Mouse (Mus musculus): ENCODE data around the gene Ube2r2.

Ube2r2 gene

DNA sequence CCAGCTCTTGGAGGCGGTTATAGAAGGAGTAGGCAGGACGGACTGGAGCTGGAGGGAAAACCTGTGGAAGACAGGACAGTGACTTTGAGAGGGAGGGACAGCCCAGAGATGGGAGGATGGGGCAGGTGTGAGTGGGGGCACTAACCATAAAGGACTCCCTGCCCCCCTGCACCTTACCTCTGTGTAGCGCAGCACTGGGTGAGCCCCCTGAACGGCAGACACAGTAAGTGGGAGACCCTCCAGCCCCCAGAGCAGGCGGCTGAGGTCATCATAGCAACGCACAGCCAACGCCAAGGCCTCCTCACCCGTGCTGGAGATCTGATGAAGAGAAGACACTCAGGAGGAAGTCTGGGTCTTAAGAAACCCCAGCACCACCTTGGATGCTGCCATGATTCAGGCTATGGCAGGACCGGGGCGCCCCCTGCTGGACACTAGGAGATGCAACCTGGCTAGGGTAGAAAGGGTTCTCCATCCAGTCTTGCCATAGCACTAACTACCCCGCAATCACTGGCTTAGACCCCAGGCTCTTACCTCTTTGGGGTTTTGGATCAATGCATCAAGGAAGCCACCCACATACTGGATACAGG lies 16.7 kb upstream of the Ube2r2 start:
- DNase-seq (ENCODE audit: low spot score in 2 of 2) = peak; percentile 55 to 69

DNA sequence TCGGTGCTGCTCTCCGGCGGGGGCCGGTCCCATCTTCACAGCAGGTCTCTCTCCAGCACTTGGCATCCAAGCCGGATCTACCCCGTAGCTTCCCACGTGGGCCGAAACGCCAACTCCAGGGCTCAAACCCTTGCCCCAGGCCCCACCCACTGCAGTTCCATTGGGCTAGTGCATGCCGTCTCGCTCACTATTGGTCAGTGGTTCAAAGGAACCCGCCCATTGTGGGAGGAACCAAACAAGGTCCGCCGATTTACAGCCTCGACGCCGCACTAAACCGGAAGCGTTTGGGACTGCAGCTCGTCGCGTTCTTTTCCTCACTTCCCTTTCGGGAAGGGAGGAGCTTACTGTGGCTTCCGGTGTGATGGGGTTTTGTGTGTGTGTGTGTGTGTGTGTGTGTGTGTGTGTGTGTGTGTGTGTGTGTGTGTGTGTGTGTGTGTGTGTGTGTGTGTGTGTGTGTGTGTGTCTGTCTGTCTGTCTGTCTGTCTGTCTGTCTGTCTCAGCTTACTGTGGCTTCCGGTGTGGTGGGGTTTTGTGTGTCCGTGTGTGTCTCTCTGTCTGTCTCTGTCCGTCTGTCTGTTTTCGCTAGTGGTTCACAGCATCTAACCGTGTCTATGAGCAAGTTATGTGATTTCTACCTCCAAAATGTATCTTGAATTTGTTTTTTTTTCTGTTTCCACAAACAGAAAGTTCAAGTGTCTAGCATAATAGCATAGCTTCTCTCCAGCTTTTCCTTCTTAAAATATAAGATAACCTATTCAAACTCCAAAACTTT lies 11.2 kb upstream of the Ube2r2 start, which contains the start of gene Nol6:
TSS of gene Nol6 (minus strand) at position 276 of the 772 bp plus-strand sequence.
- DNase-seq (ENCODE audit: low spot score in 2 of 2) = peak; percentile 91 to 93

DNA sequence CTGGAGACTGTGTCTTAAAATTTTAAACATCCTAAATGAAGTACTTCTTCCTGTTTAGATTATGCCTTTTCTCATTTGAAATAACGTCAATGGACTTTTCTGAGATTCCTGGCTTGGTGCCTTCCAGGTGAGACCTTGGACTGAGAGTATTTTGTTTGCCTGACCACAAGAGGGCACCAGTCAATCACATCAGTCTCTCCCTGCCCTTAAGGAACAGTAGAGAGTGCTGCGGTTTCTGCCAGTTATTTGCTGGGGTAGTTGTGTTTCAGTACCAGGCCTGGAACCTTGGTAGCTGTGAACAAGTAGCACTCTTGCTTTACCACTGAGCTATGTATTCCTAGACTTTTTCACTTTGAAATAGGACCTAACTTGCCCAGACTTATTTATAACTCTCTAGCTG lies 6.1 kb upstream of the Ube2r2 start:
- peak; percentile 40 to 69 for DNase-seq (ENCODE audit: low spot score in 2 of 2)

DNA sequence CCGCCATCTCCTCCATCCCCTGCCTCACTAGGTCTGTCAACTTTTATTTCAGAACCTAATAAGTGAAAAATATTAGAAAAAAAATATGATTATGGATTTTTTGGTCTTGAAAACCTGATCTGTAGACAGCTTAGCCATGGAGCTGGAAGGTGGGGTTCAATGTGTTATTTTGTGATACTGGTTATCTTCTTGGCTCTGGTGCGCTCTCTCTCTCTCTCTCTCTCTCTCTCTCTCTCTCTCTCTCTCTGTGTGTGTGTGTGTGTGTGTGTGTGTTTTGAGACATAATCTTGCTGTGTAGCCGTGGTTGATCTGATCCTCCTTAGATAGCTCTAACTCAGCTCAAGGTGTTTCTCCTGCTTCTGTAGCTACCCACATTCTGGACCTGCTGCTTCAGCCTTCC lies 5.7 kb upstream of the Ube2r2 start:
- no peak for DNase-seq (ENCODE audit: low spot score in 2 of 2)

DNA sequence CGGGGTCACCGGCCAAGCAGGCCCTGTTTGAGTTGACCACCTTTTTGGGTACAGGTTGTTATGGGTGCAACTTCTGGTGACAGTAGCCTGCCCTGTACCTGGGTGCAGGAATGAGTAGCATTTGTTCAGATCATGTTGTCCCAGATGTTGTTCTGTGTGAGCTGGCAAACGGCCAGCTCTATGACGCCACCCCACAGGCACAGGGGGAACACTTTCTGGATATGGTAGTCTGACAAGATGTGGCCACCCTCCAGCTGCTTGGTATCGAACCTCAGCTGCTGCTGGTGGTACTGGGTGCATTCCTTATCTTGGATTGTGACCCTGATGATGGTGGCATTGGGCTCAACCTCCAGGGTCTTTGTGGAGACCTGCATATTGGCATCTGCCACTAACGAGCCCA lies 3.1 kb upstream of the Ube2r2 start:
- DNase-seq (ENCODE audit: low spot score in 2 of 2) = peak; percentile 37 to 44

DNA sequence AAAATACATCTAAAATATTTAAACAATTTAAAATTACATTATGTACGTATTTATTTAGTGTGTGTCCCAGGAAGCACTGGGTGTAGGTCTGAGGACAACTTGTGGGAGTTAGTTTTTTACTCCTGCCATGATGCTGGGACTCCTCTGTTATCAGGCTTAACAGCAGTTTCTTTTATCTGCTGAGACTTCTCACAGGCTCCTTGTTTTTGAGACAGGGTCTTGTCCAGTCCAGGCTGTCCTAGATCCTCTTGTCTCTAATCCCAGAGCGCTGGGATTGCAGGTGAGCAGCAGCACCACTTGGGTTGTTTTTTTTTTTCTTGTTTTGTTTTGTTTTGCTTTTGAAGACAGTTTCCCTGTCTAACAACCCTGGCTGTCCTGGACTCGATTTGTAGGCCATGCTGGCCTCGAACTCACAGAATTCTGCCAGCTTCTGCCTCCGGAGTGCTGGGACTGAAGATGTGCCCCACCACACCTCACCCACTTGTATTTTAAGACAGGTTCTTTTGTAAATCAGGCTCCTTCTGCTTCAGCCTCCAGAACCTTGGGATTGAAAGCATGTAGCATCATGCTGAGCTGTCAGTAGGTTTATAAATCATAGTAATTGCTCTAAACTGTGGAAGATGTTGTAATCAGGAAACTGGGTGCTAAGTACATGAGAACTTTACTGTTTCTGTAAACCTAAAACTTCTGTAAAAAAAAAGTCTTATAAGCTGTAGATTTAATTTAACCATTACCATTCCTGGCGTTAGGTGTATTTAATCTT lies 1.8 kb upstream of the Ube2r2 start:
- no peak for DNase-seq (ENCODE audit: low spot score in 2 of 2)

DNA sequence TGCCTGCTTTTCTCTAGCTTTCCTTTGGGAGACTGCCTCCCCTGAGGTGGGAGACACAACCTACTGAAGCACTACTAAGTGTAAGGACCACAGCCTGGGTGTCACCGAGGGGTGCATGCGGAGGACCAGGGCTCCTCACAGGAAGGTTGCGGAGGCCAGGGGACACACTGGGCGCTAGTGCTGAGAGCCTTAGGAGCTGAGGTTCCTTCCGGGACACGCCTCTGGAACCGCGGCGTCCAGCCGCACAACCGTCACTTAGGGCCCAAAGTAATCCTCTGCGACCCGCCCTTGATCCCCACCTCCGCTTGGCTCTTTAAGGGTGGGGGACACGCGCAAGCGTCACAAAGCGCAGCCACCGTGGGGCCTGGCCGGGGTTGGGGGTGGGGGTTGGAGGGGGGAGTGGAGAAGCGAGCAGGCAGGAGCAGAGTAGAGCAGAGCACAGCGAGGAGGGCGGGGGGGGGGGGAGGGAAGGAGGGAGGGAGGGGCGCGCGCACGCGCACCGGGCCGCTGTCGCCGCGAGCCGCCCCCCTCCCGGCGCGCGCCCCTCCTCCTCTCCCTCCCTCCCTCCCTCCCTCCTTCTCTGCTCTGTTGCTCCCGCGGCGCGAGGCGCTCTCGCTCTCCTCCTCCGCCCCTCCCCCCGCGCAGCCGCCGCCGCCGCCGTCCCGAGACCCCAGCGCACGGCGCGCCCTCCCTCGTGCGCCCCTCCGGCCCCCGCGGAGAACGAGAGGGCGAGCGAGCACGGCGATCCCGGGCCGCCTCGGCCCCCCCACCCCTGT lies 420 bp upstream of the Ube2r2 start:
- DNase-seq (ENCODE audit: low spot score in 2 of 2) = peak; percentile 61 to 67

DNA sequence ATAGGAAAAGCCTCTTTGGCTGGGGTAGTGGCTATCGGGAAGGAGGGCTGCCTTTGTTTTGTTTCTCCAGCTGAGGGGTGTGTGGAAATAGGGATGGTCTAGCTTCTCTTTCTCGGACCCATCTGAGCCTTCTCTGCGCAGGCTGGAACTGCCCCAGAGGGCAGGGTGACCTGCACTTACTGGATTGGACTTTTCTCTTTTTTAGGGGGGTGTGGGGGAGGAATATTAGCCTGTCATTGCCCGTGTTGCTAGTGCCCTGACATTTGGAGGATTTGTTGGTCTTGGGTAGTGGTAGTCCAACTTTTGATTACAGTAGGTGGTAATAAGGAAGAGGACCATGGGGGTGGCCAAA lies 887 bp downstream of the Ube2r2 start:
- peak in 1 of 2 experiments; percentile 23 for DNase-seq (ENCODE audit: low spot score in 2 of 2)

DNA sequence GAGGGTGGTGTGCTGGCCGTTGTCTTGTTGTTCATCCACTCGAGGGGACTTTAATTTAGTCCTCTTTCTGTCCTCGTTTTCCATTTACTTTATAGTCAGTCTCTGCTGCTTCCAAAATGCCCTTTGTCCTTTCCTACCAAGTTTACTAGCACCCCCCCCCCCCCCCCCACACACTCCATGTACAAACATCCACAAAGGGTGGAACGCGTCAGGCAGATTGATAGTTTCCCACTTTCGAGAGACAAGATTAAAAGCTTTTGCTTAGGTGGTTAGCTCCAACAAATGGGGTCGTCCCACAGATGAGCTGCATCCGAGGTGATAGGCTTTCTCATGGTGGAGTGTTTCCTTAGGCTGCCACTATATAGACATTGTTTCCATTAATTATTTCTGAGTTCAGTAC lies 1.3 kb downstream of the Ube2r2 start:
- DNase-seq (ENCODE audit: low spot score in 2 of 2) = no peak

DNA sequence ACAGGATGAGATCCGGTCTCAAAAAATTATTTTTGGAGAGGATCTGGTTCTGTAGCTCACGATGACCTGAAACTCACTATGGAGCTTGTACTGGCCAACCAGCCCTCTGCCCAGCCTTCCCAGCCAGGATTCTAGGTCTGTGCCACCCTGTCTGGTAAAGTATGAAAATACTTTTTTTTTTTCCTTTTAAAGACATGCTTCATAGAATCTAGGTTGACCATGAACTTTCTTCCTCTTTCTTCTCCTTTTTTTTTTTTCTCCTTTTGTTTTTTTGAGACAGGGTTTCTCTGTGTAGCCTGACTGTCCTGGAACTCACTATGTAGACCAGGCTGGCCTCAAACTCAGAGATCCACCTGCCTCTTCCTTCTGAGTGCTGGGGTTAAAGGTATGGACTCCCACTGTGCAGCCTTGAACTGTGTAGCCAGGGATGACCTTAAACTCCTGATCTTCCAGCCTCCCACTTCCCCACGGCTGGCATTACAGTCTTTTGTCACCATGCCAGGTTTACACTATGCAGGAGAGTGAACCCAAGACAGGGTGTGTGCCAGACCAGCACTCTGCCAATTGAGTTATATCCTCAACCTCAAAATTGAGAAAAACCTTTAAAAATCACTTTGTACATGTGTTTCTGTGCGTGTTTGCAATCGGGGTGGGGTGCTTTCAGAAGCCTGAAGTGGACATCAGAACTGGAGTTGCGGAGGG lies 4.8 kb downstream of the Ube2r2 start:
- no peak for DNase-seq (ENCODE audit: low spot score in 2 of 2)

DNA sequence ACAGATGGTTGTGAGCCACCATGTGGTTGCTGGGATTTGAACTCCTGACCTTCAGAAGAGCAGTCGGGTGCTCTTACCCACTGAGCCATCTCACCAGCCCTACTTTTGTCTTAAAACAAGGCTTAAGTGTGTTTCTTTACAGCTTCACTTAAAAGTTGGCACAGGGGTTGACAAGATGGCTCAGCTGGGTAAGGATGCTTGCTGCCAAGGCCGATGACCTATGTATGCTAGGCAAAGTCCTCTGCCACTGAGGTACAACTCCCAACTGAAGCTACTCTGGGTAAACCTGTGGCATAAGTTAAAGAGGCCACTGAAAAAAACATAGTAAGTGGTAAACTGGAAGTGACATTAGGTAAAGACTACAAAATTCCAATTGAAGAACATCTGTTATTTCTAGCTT lies 7.1 kb downstream of the Ube2r2 start:
- no peak for DNase-seq (ENCODE audit: low spot score in 2 of 2)

DNA sequence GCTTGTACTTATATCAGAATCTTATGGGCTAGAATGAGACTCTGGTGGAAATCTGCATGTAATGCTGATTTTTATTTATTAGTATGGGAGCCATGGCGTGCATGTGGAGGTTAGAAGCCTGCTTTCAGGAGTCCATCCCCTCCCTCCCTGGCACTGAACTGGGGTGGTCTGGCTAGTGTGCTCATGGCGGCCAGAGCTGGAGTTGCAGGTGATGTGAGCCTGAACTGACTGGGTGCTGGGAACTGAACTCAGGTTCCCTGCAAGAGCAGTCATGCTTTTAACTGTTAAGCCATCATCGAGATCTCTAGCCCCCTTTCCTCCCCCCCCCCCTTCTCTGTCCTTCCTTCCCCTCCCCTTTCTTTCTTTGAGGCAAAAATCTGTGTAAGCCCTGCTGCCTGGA lies 14.3 kb downstream of the Ube2r2 start:
- no peak for DNase-seq (ENCODE audit: low spot score in 2 of 2)

DNA sequence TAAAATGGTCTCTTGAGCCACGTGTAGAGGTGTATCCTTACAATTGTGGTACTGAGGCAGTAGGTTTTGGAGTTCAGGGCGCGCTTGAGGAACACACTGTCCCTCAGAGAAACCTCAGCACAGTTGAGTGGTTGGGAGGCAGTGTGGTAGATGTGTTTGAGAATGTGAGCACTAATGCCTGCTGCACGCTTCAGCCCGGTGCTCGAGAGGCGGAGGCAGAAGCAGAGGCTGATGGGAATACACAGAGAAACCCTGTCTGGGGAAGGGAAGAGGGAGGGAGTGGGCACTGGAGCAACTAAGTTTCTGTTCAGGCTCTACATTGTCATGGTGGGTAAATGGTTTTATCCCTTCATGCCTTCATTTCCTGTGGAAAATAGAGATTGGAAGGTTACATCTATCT lies 15.6 kb downstream of the Ube2r2 start:
- DNase-seq (ENCODE audit: low spot score in 2 of 2) = no peak

DNA sequence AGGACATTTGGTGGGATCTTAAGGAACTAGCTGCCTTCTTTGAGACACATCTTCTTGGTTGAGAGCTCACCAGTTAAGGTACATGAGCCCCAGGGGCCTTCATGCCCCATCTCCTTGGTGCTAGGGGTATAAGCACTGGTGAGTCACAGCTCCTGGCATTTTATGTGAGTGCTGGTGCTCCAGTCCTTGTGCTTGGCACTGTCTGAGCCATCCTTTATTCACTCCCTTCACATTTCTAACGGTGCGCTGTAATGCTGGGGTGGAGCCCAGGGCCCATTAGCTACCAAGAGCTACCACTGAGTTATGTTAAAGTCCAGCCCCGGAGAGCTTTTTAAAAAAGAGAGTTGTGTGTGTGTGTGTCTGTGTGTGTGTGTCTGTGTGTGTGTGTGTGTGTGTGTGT lies 17.6 kb downstream of the Ube2r2 start:
- DNase-seq (ENCODE audit: low spot score in 2 of 2) = no peak

DNA sequence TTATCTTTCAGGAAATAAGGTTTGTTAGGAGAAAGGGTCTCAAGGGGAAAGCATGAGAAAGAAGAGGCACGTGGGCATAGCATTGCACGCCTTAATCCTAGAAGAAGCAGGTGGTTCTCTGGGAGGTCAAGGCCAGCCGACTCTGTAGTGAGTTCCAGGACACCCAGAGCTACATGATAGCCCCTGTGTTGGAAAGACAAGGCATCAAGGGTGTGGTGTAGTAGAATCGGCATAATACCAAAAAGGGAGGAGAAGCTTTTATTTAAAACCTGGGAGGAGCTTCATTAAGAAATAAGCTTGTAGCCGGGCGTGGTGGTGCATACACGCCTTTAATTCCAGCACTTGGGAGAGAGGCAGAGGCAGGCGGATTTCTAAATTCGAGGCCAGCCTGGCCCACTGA lies 21.4 kb downstream of the Ube2r2 start:
- no peak for DNase-seq (ENCODE audit: low spot score in 2 of 2)

DNA sequence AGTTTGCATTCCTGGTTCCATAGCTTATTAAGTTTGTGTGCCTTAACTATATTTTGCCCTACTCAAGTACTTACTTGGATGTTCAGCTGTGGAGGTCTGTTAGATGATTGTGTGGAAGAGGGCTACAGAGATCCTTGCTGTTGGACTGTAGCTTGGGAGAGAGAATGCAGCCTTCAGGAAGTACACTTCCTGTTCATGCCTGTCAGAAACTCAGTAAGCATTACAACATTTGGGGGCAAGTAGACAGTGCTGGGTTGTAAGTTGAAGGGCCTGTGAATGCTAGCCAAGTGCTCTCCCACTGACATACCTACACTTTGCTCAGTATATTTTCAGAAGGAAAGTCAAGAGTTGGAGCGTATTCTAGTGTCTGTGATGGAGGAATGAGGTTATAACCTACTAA lies 22.7 kb downstream of the Ube2r2 start:
- DNase-seq (ENCODE audit: low spot score in 2 of 2) = no peak

DNA sequence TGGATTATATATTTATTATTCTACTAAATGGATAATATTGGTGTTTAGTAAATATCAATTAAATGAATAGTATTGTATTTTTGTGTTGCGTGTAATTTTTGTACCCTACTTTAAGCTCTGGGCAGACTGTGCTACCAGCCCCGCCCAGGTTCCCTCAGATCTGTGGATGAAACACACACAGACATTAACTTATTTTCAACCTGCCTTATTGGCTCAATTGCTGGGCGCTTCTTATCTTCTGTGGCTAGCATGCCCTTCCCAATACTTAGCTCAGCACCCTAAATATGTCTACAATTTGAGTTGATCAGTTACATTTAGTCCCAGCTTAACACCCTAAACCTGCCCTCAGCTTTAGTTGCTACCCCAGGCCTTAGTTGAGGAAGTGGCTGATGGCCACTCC lies 25.7 kb downstream of the Ube2r2 start:
- DNase-seq (ENCODE audit: low spot score in 2 of 2) = no peak

DNA sequence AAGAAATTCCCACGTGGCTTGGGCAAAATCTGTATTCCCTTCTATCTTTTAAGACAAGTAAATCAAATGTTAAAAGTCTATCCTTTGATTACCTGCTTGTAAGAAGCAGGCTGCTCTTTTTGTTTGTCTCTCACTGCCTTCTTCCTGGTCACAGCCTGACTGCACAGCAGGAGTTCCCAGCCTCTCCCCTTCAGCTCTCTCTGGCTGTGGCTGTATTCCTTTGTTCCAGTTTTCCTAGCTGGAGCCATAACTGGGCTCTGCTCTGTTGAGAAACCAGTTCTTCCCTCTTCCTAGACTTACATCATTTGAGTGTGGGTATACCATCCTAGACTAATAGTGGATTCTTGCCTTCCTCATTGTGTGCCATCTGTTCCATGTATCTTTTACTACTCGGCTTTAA lies 29.4 kb downstream of the Ube2r2 start:
- no peak for DNase-seq (ENCODE audit: low spot score in 2 of 2)

DNA sequence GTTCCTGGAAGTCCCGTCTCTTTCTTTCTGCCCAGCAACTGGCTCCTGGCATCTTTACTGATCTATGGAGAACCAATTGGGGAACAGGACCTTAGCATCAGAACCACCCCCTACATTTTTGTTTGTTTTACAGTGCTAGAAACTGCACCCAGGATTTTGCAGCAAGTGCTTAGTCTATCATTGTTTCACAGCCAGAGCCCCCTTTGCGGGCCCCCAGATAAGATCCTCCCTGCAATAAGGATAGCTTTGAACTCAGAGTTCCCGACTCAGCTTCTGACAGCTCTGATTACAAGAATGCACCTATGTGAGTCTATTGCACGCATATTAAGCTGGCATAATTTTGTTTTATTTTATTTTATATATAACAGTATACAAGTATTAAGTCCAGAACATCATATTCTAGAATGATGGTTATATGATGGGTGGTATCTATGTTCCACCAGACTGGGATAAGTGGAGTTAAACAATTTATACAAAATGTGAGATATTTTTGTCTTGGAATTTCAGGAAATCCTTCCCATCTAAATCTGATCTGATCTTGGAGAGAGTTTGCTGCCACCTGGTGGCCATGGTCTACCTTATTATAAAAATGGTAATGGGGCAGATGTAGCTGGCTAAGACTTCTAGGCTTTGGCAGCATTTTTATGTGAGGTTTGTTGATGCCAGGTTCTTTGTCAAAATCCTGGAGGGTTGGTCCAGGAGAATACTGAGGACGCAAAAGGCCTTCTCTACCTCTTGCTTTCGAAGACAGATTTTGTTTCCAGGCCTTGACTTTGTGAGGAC lies 30.3 kb downstream of the Ube2r2 start:
- DNase-seq (ENCODE audit: low spot score in 2 of 2) = peak; percentile 31 to 64

DNA sequence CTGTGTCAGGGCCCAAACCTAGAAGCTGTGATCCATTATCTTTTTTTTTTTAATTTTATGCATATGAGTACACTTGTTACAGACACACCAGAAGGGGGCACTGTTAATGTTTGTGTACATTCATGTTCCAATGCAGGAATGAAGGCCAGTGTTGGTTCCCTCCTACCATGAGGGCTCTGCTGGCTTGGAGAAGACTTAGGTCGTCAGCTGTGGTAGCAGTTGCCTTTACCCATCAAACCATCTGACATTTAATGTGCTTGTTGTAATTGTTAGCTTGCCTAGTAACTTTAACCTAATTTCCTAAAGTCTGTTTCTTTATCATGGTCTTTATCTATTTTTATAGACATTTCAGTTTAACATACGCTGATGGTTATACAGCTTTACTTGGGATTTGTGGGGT lies 35.4 kb downstream of the Ube2r2 start:
- DNase-seq (ENCODE audit: low spot score in 2 of 2) = no peak

DNA sequence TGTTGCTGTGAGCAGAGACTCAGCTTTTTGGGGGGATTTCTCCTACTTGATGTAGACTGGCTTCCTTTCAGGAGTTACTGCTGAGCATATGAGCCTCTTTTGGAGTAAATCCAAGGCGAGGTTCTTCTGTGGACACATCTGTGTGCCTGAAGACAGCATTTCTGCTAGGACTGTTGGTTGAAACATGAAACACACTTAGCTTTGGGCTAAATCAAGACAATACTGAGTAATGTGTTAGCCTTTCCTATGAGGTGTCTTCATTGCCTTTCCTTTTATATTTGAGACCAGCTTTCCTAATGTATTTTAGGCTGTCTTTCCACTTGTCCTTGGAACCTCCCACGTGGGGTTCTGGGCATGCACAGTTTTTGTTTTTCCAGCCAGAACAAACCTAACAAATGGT lies 39.1 kb downstream of the Ube2r2 start:
- no peak for DNase-seq (ENCODE audit: low spot score in 2 of 2)
